Mouse (Mus musculus) megakaryocyte progenitor cell, adult 5-6 weeks (primary cell): ENCODE measurements at regions not wholly inside any gene's neighbourhood (a gene's known extent, or its start where the extent isn't known, plus 50 kb on each side); places are given as distances from the start of the nearest gene placed in this dataset.
A peak's percentile ranks its signal among the peaks of the same experiment; 100 is the strongest.

Experiments used
- ATAC-seq: replicated peaks from 2 replicates; pipeline ENCODE4 v1.8.0; 2016; ENCODE audit warnings: mild to moderate bottlenecking, moderate TSS enrichment, inconsistent platforms; ENCODE audit not compliant: poor library complexity

GRCm38 (mm10) chr15:36945309-36945708 is 62.3 kb downstream of the Zfp706 start:
- no peak for ATAC-seq

GRCm38 (mm10) chr15:36944556-36945171 is 62.9 kb downstream of the Zfp706 start:
- ATAC-seq: no peak

GRCm38 (mm10) chr15:36943492-36944112 is 64.0 kb downstream of the Zfp706 start:
- no peak for ATAC-seq

GRCm38 (mm10) chr15:36942261-36942660 is 65.3 kb downstream of the Zfp706 start:
- no peak for ATAC-seq

GRCm38 (mm10) chr15:36941741-36942140 is 65.8 kb downstream of the Zfp706 start:
- ATAC-seq: no peak

GRCm38 (mm10) chr15:36939608-36940007 is 68.0 kb downstream of the Zfp706 start:
- ATAC-seq: no peak

- no peak for ATAC-seq
These were observed 68.4 kb downstream of the Zfp706 start for GRCm38 (mm10) chr15:36939153-36939552.

- ATAC-seq: peak; percentile 78
These were observed 68.9 kb downstream of the Zfp706 start for GRCm38 (mm10) chr15:36938511-36939150.

GRCm38 (mm10) chr15:36937757-36938498 is 69.6 kb downstream of the Zfp706 start:
- ATAC-seq: no peak

- no peak for ATAC-seq
These were observed 70.4 kb downstream of the Zfp706 start for GRCm38 (mm10) chr15:36937067-36937657.

GRCm38 (mm10) chr15:36934801-36935200 is 72.8 kb downstream of the Zfp706 start:
- no peak for ATAC-seq

GRCm38 (mm10) chr15:36933581-36933991 is 74.0 kb downstream of the Zfp706 start:
- ATAC-seq: peak; percentile 51

- peak; percentile 54 for ATAC-seq
These were observed 76.1 kb downstream of the Zfp706 start for GRCm38 (mm10) chr15:36931460-36931859.

- peak; percentile 35; the same call in 1 of the 2 replicates for ATAC-seq
These were observed 77.1 kb downstream of the Zfp706 start for GRCm38 (mm10) chr15:36930433-36930832.

- ATAC-seq: no peak
These were observed 77.8 kb downstream of the Zfp706 start for GRCm38 (mm10) chr15:36929786-36930185.

- ATAC-seq: no peak
These were observed 78.5 kb downstream of the Zfp706 start for GRCm38 (mm10) chr15:36929088-36929487.

GRCm38 (mm10) chr15:36928678-36929077 is 78.9 kb downstream of the Zfp706 start:
- no peak for ATAC-seq

GRCm38 (mm10) chr15:36927436-36927835 is 80.1 kb downstream of the Zfp706 start:
- no peak for ATAC-seq

- no peak for ATAC-seq
These were observed 83.4 kb downstream of the Zfp706 start for GRCm38 (mm10) chr15:36924171-36924570.

- no peak for ATAC-seq
These were observed 86.2 kb downstream of the Zfp706 start for GRCm38 (mm10) chr15:36921384-36921783.

GRCm38 (mm10) chr15:36920886-36921285 is 86.7 kb downstream of the Zfp706 start:
- no peak for ATAC-seq
